Mouse (Mus musculus): Measurements from ENCODE around the gene Clmn. TPM values are rescaled to one million over a fixed set of nuclear protein-coding genes. Genes with fewer than 3 reads are reported as not detected.

Clmn gene
- polyA plus RNA-seq, 1 experiment from 2014 or later: 0.63 TPM

GRCm38 (mm10) chr12:104721011-104721410, 143.9 kb downstream of the Clmn start:
- Histone ChIP-seq H3K4me1 (ENCODE audit: control insufficient read depth, low read depth, low read length) (no peaks in the 10 kb centered on the region), H3K9me3 (replicated peaks; ENCODE audit: control insufficient read depth, low read length) (no peaks in the 10 kb centered on the region), H3K27me3 (ENCODE audit: control insufficient read depth, insufficient read depth, low read depth, low read length) (no peaks in the 10 kb centered on the region), H3K27ac (ENCODE audit: low read length) (no peak overlapping the region), H3K4me2 (ENCODE audit: low read depth, low read length) (no peak overlapping the region), H3K36me3 (ENCODE audit: control insufficient read depth, insufficient read depth) (peaks cover 18% of the 10 kb centered on the region), H3K9ac (ENCODE audit: low read depth, low read length) (no peak overlapping the region), H3K4me3 (ENCODE audit: low read depth, low read length) (no peak overlapping the region)
- no peak for ATAC-seq (ENCODE audit: low read depth)
- 71% methylated on average over 3 of the region's 3 CpGs for WGBS (ENCODE audit: insufficient replicate concordance)

GRCm38 (mm10) chr12:104718956-104719355, 145.9 kb downstream of the Clmn start:
- H3K27me3 ChIP-seq (ENCODE audit: control insufficient read depth, insufficient read depth, low read depth, low read length): no peaks in the 10 kb centered on the region
- no peaks in the 10 kb centered on the region for H3K9me3 ChIP-seq (replicated peaks; ENCODE audit: control insufficient read depth, low read length)
- 73% methylated on average over 5 of the region's 5 CpGs for WGBS (ENCODE audit: insufficient replicate concordance)
- no peak overlapping the region for H3K4me3 ChIP-seq (ENCODE audit: low read depth, low read length)
- no peak overlapping the region for H3K27ac ChIP-seq (ENCODE audit: low read length)
- no peaks in the 10 kb centered on the region for H3K4me1 ChIP-seq (ENCODE audit: control insufficient read depth, low read depth, low read length)
- no peak overlapping the region for H3K4me2 ChIP-seq (ENCODE audit: low read depth, low read length)
- ATAC-seq (ENCODE audit: low read depth): no peak; the same call in 1 of the 2 replicates
- peaks cover 22% of the 10 kb centered on the region for H3K36me3 ChIP-seq (ENCODE audit: control insufficient read depth, insufficient read depth)
- H3K9ac ChIP-seq (ENCODE audit: low read depth, low read length): no peak overlapping the region

GRCm38 (mm10) chr12:104716409-104716808, 148.5 kb downstream of the Clmn start:
- Histone ChIP-seq H3K4me2 (ENCODE audit: low read depth, low read length) (no peak overlapping the region), H3K4me1 (ENCODE audit: control insufficient read depth, low read depth, low read length) (no peaks in the 10 kb centered on the region), H3K36me3 (ENCODE audit: control insufficient read depth, insufficient read depth) (peaks cover 15% of the 10 kb centered on the region), H3K27ac (ENCODE audit: low read length) (no peak overlapping the region), H3K4me3 (ENCODE audit: low read depth, low read length) (no peak overlapping the region), H3K9me3 (replicated peaks; ENCODE audit: control insufficient read depth, low read length) (no peaks in the 10 kb centered on the region), H3K27me3 (ENCODE audit: control insufficient read depth, insufficient read depth, low read depth, low read length) (no peaks in the 10 kb centered on the region), H3K9ac (ENCODE audit: low read depth, low read length) (no peak overlapping the region)
- no peak for ATAC-seq (ENCODE audit: low read depth)
- WGBS (ENCODE audit: insufficient replicate concordance): 81% methylated on average over 5 of the region's 5 CpGs

GRCm38 (mm10) chr12:104715453-104715852, 149.4 kb downstream of the Clmn start:
- H3K9me3 ChIP-seq (replicated peaks; ENCODE audit: control insufficient read depth, low read length): no peaks in the 10 kb centered on the region
- H3K4me1 ChIP-seq (ENCODE audit: control insufficient read depth, low read depth, low read length): no peaks in the 10 kb centered on the region
- no peak overlapping the region for H3K9ac ChIP-seq (ENCODE audit: low read depth, low read length)
- H3K27me3 ChIP-seq (ENCODE audit: control insufficient read depth, insufficient read depth, low read depth, low read length): no peaks in the 10 kb centered on the region
- H3K4me3 ChIP-seq (ENCODE audit: low read depth, low read length): no peak overlapping the region
- peaks cover 12% of the 10 kb centered on the region for H3K36me3 ChIP-seq (ENCODE audit: control insufficient read depth, insufficient read depth)
- no peak overlapping the region for H3K27ac ChIP-seq (ENCODE audit: low read length)
- no peak overlapping the region for H3K4me2 ChIP-seq (ENCODE audit: low read depth, low read length)
- no peak for ATAC-seq (ENCODE audit: low read depth)
- WGBS (ENCODE audit: insufficient replicate concordance): 74% methylated on average over 5 of the region's 5 CpGs

Other genes starting within 250 kb of the Clmn start
- 3.4 and 4.7 TPM in 2 replicates for gene Dicer1, start 113.1 kb downstream of the Clmn start, polyA plus RNA-seq (2015; fragmentation: Nextera tagmentation; extraction: Ambion mirVana)
- 2.8 TPM in 2 replicates for gene Syne3, start 144.7 kb upstream of the Clmn start, polyA plus RNA-seq (2015; fragmentation: Nextera tagmentation; extraction: Ambion mirVana)
- gene Glrx5, start 167.6 kb upstream of the Clmn start, polyA plus RNA-seq (2015; fragmentation: Nextera tagmentation; extraction: Ambion mirVana): 424 and 446 TPM in 2 replicates